Mouse (Mus musculus): Measurements from ENCODE around the gene F7. TPM values are rescaled to one million over a fixed set of nuclear protein-coding genes. Genes with fewer than 3 reads are reported as not detected.

Gene F7
- 0.86 and 1.3 TPM in 2 replicates for polyA plus RNA-seq (2011; ENCODE audit: insufficient read depth, insufficient read length, low replicate concordance, missing spikeins)

DNA sequence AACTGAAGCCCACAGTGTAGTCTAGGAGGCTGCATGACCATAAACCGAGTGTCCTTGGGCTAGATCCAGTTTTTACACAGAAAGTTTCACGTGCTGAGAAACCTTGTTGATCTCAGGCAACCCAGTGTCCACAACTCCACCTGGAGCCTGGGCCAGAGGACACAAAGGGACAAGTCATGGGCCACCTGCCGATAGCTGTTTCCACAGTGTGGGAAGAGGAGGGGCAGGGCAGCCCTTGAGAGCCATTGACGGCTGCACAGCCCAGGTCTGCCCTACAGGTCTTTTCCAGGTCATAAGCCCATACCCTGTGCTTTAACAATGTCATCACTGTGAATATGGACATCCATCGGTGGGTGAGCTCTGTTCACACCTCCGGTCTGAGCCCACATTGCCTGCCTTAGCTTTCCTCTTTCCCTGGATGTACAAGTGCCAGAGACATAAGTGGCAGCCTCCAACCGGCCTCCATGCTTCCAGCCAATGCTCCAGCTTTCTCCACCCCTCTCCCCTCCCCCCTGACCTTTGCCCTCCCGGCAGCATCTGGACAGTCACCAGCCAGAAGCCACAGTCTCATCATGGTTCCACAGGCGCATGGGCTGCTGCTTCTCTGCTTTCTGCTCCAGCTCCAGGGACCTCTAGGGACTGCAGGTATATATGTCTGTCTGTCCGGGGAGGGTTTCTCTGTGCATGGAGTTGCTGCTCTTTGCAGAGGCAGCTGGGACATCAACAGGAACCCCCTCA is at the start of gene F7:
F7 (plus strand) TSS at position 548 of the 738 bp plus-strand sequence.
- H3K4me3 ChIP-seq (replicated peaks; ENCODE audit: control insufficient read depth, low read depth, low read length): no peak within 1 kb of the TSS
- TF ChIP-seq CTCF (IDR thresholded peaks at IDR 0.05; ENCODE audit: control insufficient read depth, insufficient read depth, low read length): no peak
- TF ChIP-seq POLR2A (IDR thresholded peaks at IDR 0.05; ENCODE audit: borderline replicate concordance, control insufficient read depth, low read depth, low read length): no peak
- H3K27ac ChIP-seq (ENCODE audit: control insufficient read depth, insufficient read depth, low read depth, low read length, poor library complexity): no peak within 1 kb of the TSS
- peaks cover 11% of the 10 kb centered on the region; the same call in 1 of the 2 replicates for H3K4me1 ChIP-seq (ENCODE audit: control insufficient read depth, insufficient read depth, low read length)
- 72% methylated on average over 10 of the region's 10 CpGs for WGBS

GRCm38 (mm10) chr8:12976290-12976689 is 49.5 kb upstream of the F7 start:
- Histone ChIP-seq H3K27ac (ENCODE audit: control insufficient read depth, insufficient read depth, low read depth, low read length, poor library complexity) (no peak overlapping the region), H3K4me3 (replicated peaks; ENCODE audit: control insufficient read depth, low read depth, low read length) (no peak overlapping the region), H3K4me1 (ENCODE audit: control insufficient read depth, insufficient read depth, low read length) (no peaks in the 10 kb centered on the region; the same call in 1 of the 2 replicates)
- no peak for TF ChIP-seq CTCF (IDR thresholded peaks at IDR 0.05; ENCODE audit: control insufficient read depth, insufficient read depth, low read length)
- no peak for TF ChIP-seq POLR2A (IDR thresholded peaks at IDR 0.05; ENCODE audit: borderline replicate concordance, control insufficient read depth, low read depth, low read length)
- 10% methylated on average over 11 of the region's 11 CpGs for WGBS

GRCm38 (mm10) chr8:12976723-12977122 is 49.1 kb upstream of the F7 start:
- Histone ChIP-seq H3K4me1 (ENCODE audit: control insufficient read depth, insufficient read depth, low read length) (no peaks in the 10 kb centered on the region; the same call in 1 of the 2 replicates), H3K4me3 (replicated peaks; ENCODE audit: control insufficient read depth, low read depth, low read length) (peak overlapping the region; percentile 24), H3K27ac (ENCODE audit: control insufficient read depth, insufficient read depth, low read depth, low read length, poor library complexity) (no peak overlapping the region)
- 3% methylated on average over 5 of the region's 5 CpGs for WGBS
- TF ChIP-seq CTCF (IDR thresholded peaks at IDR 0.05; ENCODE audit: control insufficient read depth, insufficient read depth, low read length) (no peak), POLR2A (IDR thresholded peaks at IDR 0.05; ENCODE audit: borderline replicate concordance, control insufficient read depth, low read depth, low read length) (no peak)

DNA sequence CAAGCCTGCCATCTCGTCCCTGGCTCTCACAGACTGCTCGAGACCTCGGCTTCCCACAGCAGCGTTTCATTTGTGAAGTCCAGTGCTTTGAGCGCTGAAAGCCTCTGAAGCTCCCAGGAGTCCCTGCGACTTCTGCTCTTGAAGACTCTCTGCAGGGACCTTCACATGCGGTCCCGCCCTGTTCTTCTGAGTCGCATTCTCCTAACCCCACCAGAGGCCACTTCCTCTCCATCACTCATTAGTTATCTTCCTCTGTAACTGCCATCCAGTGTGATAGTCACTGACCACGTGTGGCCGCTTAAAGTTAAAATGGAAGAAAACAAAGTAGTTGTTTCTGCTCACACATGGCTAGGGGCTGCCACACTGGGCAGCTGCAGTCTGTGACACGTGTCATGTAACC is 48.5 kb upstream of the F7 start:
- Histone ChIP-seq H3K4me3 (replicated peaks; ENCODE audit: control insufficient read depth, low read depth, low read length) (no peak overlapping the region), H3K4me1 (ENCODE audit: control insufficient read depth, insufficient read depth, low read length) (no peaks in the 10 kb centered on the region; the same call in 1 of the 2 replicates), H3K27ac (ENCODE audit: control insufficient read depth, insufficient read depth, low read depth, low read length, poor library complexity) (no peak overlapping the region; the same call in 1 of the 2 replicates)
- TF ChIP-seq POLR2A (IDR thresholded peaks at IDR 0.05; ENCODE audit: borderline replicate concordance, control insufficient read depth, low read depth, low read length) (no peak), CTCF (IDR thresholded peaks at IDR 0.05; ENCODE audit: control insufficient read depth, insufficient read depth, low read length) (no peak)
- WGBS: 5% methylated on average over 12 of the region's 12 CpGs

GRCm38 (mm10) chr8:12978308-12978707 is 47.5 kb upstream of the F7 start:
- TF ChIP-seq POLR2A (IDR thresholded peaks at IDR 0.05; ENCODE audit: borderline replicate concordance, control insufficient read depth, low read depth, low read length): no peak
- TF ChIP-seq CTCF (IDR thresholded peaks at IDR 0.05; ENCODE audit: control insufficient read depth, insufficient read depth, low read length): no peak
- WGBS: 79% methylated on average over 2 of the region's 2 CpGs
- Histone ChIP-seq H3K4me1 (ENCODE audit: control insufficient read depth, insufficient read depth, low read length) (no peaks in the 10 kb centered on the region; the same call in 1 of the 2 replicates), H3K4me3 (replicated peaks; ENCODE audit: control insufficient read depth, low read depth, low read length) (no peak overlapping the region), H3K27ac (ENCODE audit: control insufficient read depth, insufficient read depth, low read depth, low read length, poor library complexity) (no peak overlapping the region)

DNA sequence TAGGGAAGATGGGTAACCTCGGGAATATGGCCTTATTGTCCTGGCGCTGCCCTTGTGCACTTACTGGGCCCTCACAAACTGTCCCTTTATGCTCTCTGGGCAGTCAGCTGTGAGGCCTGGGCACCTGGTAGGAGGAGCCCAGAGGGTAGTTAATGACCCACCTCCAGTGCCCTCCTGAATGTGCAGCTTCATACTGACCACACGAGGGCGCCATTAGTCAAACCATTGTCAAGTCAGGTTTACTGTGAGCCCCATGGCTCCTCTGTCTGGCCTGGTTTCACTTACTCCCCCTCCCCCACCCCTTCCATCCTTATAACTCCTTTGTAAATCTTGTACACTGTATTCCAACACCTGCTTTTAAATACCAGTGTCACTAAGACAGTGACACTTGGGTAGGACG is 47.1 kb upstream of the F7 start:
- H3K4me3 ChIP-seq (replicated peaks; ENCODE audit: control insufficient read depth, low read depth, low read length): no peak overlapping the region
- 31% methylated on average over 5 of the region's 5 CpGs for WGBS
- no peak for TF ChIP-seq POLR2A (IDR thresholded peaks at IDR 0.05; ENCODE audit: borderline replicate concordance, control insufficient read depth, low read depth, low read length)
- TF ChIP-seq CTCF (IDR thresholded peaks at IDR 0.05; ENCODE audit: control insufficient read depth, insufficient read depth, low read length): peak; percentile 86
- H3K4me1 ChIP-seq (ENCODE audit: control insufficient read depth, insufficient read depth, low read length): no peaks in the 10 kb centered on the region; the same call in 1 of the 2 replicates
- H3K27ac ChIP-seq (ENCODE audit: control insufficient read depth, insufficient read depth, low read depth, low read length, poor library complexity): no peak overlapping the region

DNA sequence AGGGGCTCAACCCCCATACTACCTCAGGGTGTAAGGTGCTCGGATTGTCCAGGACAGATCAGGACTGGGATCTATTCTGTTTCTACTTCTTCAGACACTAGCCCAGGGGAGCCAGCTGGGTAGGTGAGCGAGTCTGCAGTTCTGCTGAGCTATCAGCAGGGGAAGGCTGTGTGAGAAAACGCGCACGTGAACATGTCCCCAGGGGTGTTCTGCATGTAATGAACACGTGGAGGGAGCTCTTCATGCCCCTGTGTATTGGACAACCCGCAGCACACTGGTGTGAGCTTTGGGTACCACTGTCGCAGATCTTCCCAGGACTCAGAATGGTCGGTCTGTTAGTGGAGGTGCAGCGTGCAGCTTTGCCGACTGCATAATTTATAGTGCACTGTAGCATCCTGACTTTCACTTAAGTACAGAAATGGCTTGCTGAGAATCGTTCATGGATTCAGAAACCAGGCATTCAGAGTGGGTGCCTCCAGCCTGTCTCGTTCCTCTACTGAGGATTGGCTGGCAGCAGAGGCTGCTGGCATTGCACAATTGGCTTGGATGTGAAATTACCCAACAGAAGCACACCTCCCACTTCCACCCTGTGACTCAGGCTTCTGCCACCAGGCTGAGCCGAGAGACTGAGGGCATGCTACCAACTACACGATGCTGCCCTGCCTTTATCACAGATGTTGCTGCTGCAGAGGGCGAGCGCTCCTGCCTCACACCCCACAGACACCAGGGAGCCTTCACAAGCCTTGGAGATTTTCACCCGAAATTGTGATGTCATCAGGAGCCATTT is 42.0 kb upstream of the F7 start:
- H3K27ac ChIP-seq (ENCODE audit: control insufficient read depth, insufficient read depth, low read depth, low read length, poor library complexity): no peak overlapping the region
- WGBS: 54% methylated on average over 18 of the region's 18 CpGs
- H3K4me1 ChIP-seq (ENCODE audit: control insufficient read depth, insufficient read depth, low read length): no peaks in the 10 kb centered on the region
- no peak for TF ChIP-seq CTCF (IDR thresholded peaks at IDR 0.05; ENCODE audit: control insufficient read depth, insufficient read depth, low read length)
- TF ChIP-seq POLR2A (IDR thresholded peaks at IDR 0.05; ENCODE audit: borderline replicate concordance, control insufficient read depth, low read depth, low read length): no peak
- H3K4me3 ChIP-seq (replicated peaks; ENCODE audit: control insufficient read depth, low read depth, low read length): peak overlapping the region; percentile 32

GRCm38 (mm10) chr8:12984601-12985243 is 41.1 kb upstream of the F7 start:
- TF ChIP-seq CTCF (IDR thresholded peaks at IDR 0.05; ENCODE audit: control insufficient read depth, insufficient read depth, low read length) (no peak), POLR2A (IDR thresholded peaks at IDR 0.05; ENCODE audit: borderline replicate concordance, control insufficient read depth, low read depth, low read length) (no peak)
- WGBS: 78% methylated on average over 17 of the region's 17 CpGs
- H3K27ac ChIP-seq (ENCODE audit: control insufficient read depth, insufficient read depth, low read depth, low read length, poor library complexity): no peak overlapping the region
- H3K4me1 ChIP-seq (ENCODE audit: control insufficient read depth, insufficient read depth, low read length): no peaks in the 10 kb centered on the region
- peak overlapping the region; percentile 43 for H3K4me3 ChIP-seq (replicated peaks; ENCODE audit: control insufficient read depth, low read depth, low read length)
